ENCODE assay signal across 8 mouse cellular contexts in genomic region chr9:46061696-46062425, GRCm38 (mm10). TPM values are rescaled to one million over a fixed set of nuclear protein-coding genes. Genes with fewer than 3 reads are reported as not detected.
DNase-seq lines count a peak whose midpoint lies in the region; ATAC-seq and TF ChIP-seq lines count a peak whose summit lies in the region.

No protein-coding gene starts in this region.

- H3K36me3 ChIP-seq in forebrain, embryonic 15.5 days: no peaks in the 10 kb centered on the region

- peak overlapping the region; percentile 78 for H3K27ac ChIP-seq in layer of hippocampus, adult 2 months
- no peak overlapping the region for H3K27ac ChIP-seq in forebrain, embryonic 15.5 days (replicated peaks)

- no peak for TF ChIP-seq CTCF in layer of hippocampus, adult 2 months (conservative IDR thresholded peaks at IDR 0.05)

- no peaks in the 10 kb centered on the region for H3K9me3 ChIP-seq in forebrain, embryonic 15.5 days

- peak in 1 of 2 experiments; percentile 39 for DNase-seq in layer of hippocampus, adult 2 months (ENCODE audit: low spot score in 2 of 2)
- no peak for DNase-seq in layer of hippocampus, adult 9-10 months (ENCODE audit: low spot score)
- peak; percentile 82 for DNase-seq in brain, adult 2 months (ENCODE audit: low read depth, low spot score)
- DNase-seq in lung, postnatal 10 days: peak; percentile 57
- DNase-seq in thymus, postnatal 0 days (ENCODE audit: low spot score): no peak
- DNase-seq in embryo, embryonic 10 days (ENCODE audit: low spot score): no peak

- H3K4me3 ChIP-seq in layer of hippocampus, adult 2 months: no peak overlapping the region
- H3K4me3 ChIP-seq in forebrain, embryonic 15.5 days: no peak overlapping the region

- H3K9ac ChIP-seq in forebrain, embryonic 15.5 days (replicated peaks): no peak overlapping the region

- no peaks in the 10 kb centered on the region for H3K27me3 ChIP-seq in forebrain, embryonic 15.5 days

- no peak overlapping the region for H3K4me2 ChIP-seq in forebrain, embryonic 15.5 days (replicated peaks)

- H3K4me1 ChIP-seq in forebrain, embryonic 15.5 days: no peaks in the 10 kb centered on the region

- peak; percentile 87 for ATAC-seq in granulocyte monocyte progenitor cell, adult 5-6 weeks (replicated peaks; ENCODE audit: poor library complexity, severe bottlenecking)
- ATAC-seq in forebrain, embryonic 15.5 days (replicated peaks): no peak

- WGBS in forebrain, embryonic 15.5 days: 77% methylated on average over 9 of the region's 9 CpGs

RNA-seq across cellular contexts. Expression of gene Sik3, which starts 49.2 kb away (rescaled TPM):
- total RNA-seq in layer of hippocampus, adult 2 months (2021): 100 to 1,000 TPM; 133 to 141 TPM
- total RNA-seq in granulocyte monocyte progenitor cell, adult 5-6 weeks (2014; fragmentation: Nextera tagmentation): 35.8 and 59.8 TPM in 2 replicates
- total RNA-seq in granulocyte monocyte progenitor cell, adult 5-6 weeks (2017): 12.7 and 16.5 TPM in 2 replicates
- polyA plus RNA-seq in forebrain, embryonic 15.5 days (2015; fragmentation: Nextera tagmentation; extraction: Ambion mirVana): 7.8 and 9.2 TPM in 2 replicates
- polyA plus RNA-seq in thymus, postnatal 0 days (2015; fragmentation: Nextera tagmentation; extraction: Ambion mirVana): 6.3 and 9.4 TPM in 2 replicates

RNA-seq across cellular contexts. Expression of gene Pafah1b2, which starts 49.4 kb away (rescaled TPM):
- 100 to 1,000 TPM; 215 to 228 TPM for total RNA-seq in layer of hippocampus, adult 2 months (2021)
- total RNA-seq in granulocyte monocyte progenitor cell, adult 5-6 weeks (2014; fragmentation: Nextera tagmentation): 30.6 and 32.3 TPM in 2 replicates
- total RNA-seq in granulocyte monocyte progenitor cell, adult 5-6 weeks (2017): 88.9 and 95.7 TPM in 2 replicates
- 284 and 289 TPM in 2 replicates for polyA plus RNA-seq in forebrain, embryonic 15.5 days (2015; fragmentation: Nextera tagmentation; extraction: Ambion mirVana)
- polyA plus RNA-seq in thymus, postnatal 0 days (2015; fragmentation: Nextera tagmentation; extraction: Ambion mirVana): 110 TPM in 2 replicates

Comparison
In these comparisons a context has a peak if more than half of its experiments do, and no peak if none do; other contexts are left out.
1. DNase-seq: peak in brain, adult 2 months (single experiment) and lung, postnatal 10 days (single experiment); none in layer of hippocampus, adult 9-10 months (single experiment), thymus, postnatal 0 days (single experiment) and embryo, embryonic 10 days (single experiment).